Mouse (Mus musculus): ENCODE data around the gene Wnt6. TPM values are rescaled to one million over a fixed set of nuclear protein-coding genes. Genes with fewer than 3 reads are reported as not detected.
"Not testable (repeated sequence)": the region's sequence is repeated elsewhere in the genome, so short reads cannot be mapped to it uniquely, and the experiment has no call there.

The Wnt6 gene
- total RNA-seq, 2 experiments from 2014 or later, result 0.20 to 0.32 TPM

DNA sequence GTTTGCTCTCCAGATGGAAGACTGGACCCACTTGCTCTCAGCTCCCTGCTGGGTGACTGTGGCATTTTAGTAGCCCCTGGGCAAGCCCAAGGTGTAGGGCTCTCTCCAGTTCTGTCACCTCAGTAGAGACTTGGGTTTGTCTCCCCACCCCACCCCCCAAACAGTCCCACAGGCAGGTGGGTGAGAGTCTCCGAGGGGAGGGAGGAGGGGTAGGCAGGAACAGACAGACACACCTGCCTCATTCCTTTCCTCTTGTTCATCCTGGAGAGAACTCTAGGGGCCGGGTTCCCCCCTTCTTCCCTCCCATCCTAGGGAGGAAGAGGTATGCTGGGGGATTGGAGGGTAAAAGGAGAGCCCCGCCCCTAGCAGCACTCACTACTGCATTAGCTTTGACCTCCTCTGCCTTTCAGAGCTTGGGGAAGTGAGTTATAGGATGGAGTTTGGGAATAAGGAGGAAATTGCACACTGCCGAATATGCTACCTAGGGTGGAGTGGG lies 33.7 kb downstream of the Wnt6 start:
- intact Hi-C loops (cut with DNase I), result no loop called here

GRCm38 (mm10) chr1:74805843-74806242 lies 34.2 kb downstream of the Wnt6 start:
- DNase-seq, result no peak
- intact Hi-C loops (cut with DNase I), result loop anchor here (2.0 kb wide), 2 partner anchors 17 to 41 kb away; no protein-coding TSS in a partner anchor

More for the DNA sequence above, 33.7 kb downstream of the Wnt6 start:
- no peak for DNase-seq

- intact Hi-C loops (cut with DNase I), result loop anchor here (2.0 kb wide), 2 partner anchors 18 to 42 kb away; no protein-coding TSS in a partner anchor
- DNase-seq, result no peak
These were observed 34.9 kb downstream of the Wnt6 start for GRCm38 (mm10) chr1:74806360-74807311.

DNA sequence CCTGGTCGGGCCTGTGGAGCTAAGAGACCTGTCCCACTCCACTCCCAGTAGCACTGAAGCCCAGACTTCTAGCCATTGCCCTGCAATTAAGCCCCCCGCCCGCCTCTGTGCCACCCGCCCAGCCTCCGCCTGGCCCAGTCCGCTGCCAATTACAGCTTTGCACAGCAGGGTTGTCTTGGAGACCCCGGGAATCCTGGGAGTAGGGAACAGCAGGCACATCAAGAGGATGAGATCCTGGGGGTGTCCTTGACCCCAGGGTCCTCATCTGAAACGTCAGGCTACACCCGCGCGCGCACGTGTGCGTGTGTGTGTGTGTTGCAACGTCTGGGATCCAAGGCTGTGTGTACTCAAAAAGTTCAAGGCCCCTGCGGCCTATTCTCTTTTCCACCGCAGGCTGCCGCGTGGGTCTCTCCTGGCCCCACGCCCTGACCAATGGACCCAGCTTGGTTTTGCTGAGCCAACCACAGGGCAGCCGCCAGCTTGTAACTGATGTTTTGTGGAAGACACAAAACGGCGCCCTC lies 35.9 kb downstream of the Wnt6 start:
- intact Hi-C loops (cut with DNase I), result loop anchor here (2.0 kb wide), 2 partner anchors 19 to 43 kb away; no protein-coding TSS in a partner anchor
- no peak for DNase-seq

DNA sequence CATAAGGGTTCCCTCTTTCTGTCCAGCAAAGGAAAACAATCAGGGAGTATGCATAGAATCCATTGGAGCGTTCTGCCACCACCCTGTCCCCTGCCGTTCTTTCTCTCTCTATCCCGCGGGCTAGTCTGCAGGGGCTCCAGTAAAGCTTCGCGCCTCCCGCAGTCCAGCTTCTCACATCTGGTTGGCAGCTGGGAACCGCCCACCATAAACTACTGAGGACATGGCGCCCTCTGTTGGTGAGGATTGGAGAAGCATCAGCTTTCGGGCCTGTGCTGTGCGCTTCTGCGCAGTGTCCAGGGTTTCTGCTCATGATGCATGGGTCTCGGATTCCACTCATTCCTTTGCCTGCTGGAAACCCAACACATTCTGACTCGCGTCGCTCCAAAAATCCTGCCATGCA lies 36.4 kb downstream of the Wnt6 start:
- intact Hi-C loops (cut with DNase I), result no loop called here
- peak; percentile 86 to 89 for DNase-seq

DNA sequence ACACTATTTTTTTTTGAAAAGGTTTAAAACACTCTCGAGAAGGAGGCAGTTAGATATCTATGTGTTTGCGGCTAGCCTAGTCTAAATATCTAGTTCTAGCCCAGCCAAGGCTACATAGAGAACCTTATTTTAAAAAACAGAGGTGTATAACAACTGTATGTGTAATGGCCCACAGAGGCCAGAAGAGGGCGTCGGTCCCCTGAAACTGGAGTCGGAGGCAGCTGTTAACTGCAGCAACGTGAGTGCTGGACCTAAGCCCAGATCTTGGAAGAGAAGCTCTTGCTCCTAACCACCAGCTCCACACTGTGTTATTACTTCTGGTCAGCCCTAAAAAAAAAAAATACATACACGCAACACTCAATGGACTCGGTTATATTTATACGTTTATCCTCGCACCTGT lies 37.3 kb downstream of the Wnt6 start:
- intact Hi-C loops (cut with DNase I), result no loop called here
- no peak for DNase-seq

- intact Hi-C loops (cut with DNase I), result no loop called here
These were observed 43.4 kb downstream of the Wnt6 start for GRCm38 (mm10) chr1:74814931-74815647.

DNA sequence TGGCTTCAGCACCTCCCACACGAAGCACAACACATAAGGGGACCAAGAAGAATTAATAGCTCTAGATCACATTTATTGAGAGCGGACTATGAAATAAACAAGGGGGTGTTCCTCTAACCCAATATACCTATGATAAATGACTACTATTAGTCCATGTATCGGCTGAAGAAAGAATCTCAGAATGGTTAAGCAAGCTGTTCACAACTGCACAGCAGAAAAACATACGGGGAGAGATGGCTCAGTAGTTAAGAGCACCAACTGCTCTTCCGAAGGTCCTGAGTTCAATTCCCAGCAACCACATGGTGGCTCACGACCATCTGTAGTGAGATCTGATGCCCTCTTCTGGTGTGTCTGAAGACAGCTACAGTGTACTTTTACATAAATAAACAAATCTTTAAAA lies 44.3 kb downstream of the Wnt6 start:
- intact Hi-C loops (cut with DNase I); DNase-seq: not testable (repeated sequence)

More at GRCm38 (mm10) chr1:74814931-74815647, 43.4 kb downstream of the Wnt6 start:
- no peak for DNase-seq

- intact Hi-C loops (cut with DNase I), result no loop called here
- peak; percentile 84 to 89 for DNase-seq
These were observed 45.0 kb downstream of the Wnt6 start for GRCm38 (mm10) chr1:74816612-74817199.

DNA sequence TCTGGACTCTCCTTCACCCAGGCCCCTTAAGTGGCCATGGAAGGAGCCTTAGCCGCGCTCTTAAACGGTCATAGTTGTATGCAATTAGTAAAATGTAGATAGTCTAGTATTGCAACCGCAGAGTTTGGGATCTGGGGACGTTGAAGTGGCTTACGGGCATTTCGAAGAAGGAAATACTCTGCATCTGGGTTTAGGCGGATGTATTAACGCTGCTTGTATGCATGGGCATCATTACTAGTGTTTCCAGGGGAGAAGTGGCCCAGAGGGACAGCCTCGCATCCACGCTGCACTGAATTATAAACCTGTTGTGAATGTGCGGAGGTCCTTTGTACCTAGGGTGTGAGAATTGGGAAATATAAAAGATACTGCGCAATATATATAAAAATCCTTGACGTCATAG lies 45.5 kb downstream of the Wnt6 start:
- intact Hi-C loops (cut with DNase I), result no loop called here

GRCm38 (mm10) chr1:74818509-74818908 lies 46.8 kb downstream of the Wnt6 start:
- intact Hi-C loops (cut with DNase I), result no loop called here
- DNase-seq, result no peak

More for the DNA sequence above, 45.5 kb downstream of the Wnt6 start:
- no peak for DNase-seq

- DNase-seq; intact Hi-C loops (cut with DNase I): not testable (repeated sequence)
These were observed 51.9 kb downstream of the Wnt6 start for GRCm38 (mm10) chr1:74823598-74823997.

DNA sequence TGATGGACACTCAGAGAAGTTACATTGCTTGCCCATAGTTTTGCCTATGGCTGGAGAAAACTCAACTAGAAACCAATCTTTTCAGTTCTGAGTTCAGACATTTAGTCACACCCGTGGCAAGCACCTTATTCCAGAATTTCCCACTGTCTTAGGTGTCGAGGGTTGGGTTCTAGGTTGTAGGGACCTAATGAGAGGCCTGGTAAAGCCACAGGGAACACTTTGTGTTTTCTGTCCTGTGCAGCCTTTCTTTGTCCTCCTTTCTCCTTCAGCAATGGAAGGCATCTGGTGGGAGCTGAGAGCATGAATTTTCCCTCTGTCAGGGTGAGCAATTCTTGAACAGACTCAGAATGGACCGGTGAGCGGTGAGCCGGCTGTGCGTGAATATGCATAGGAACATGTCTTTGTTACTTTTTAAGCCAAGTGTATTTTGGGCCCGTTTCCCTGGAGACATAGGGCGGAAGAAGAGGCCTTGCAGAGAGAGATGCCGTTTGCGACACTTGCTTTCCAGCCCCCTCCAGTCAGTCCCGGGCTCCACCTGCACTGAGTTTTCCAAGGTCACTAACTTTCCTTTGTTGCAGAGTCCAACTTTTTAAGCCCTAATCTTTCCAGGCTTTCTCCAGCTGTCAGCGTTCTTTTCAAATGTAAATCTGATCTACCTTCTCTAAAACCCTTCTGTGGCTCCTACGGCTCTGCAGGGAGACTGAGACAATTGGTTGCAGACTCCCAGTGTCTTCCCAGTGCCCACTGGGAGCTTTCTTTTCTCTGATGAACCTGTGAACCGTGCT lies 53.0 kb downstream of the Wnt6 start:
- intact Hi-C loops (cut with DNase I), result no loop called here
- no peak for DNase-seq

GRCm38 (mm10) chr1:74830061-74830460 lies 58.4 kb downstream of the Wnt6 start:
- intact Hi-C loops (cut with DNase I), result no loop called here
- DNase-seq, result no peak

DNA sequence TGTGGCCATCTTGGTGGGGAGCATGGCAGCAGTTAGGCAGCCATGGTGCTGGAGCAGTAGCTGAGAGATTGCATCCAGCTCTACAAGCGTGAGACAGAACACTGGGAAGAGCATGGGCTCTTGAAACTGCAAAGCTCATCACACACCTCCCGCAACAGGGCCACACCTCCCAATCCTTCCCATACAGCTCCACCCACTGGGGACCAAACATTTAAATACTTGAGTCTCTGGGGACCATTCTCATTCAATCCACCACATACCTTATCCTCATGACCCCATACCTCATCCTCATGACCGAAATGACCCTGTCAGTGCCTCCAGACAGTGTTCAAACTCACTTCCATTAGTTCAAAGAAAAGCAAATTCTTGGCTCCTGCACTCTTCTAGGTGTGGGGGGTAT lies 61.6 kb downstream of the Wnt6 start:
- intact Hi-C loops (cut with DNase I), result no loop called here
- DNase-seq, result no peak

Other genes with a start within 250 kb of the Wnt6 start
- gene Plcd4, start 229.0 kb upstream of the Wnt6 start, total RNA-seq (2021), result 10 to 100 TPM; 52.2 to 73.6 TPM
- gene Usp37, start 227.6 kb upstream of the Wnt6 start, total RNA-seq (2021), result 1 to 10 TPM; 7.8 to 8.8 TPM
- gene Zfp142, start 183.6 kb upstream of the Wnt6 start, total RNA-seq (2021), result 1 to 10 TPM; 7.1 to 7.2 TPM
- 10 to 100 TPM; 17.9 to 19.6 TPM for gene Bcs1l, start 183.6 kb upstream of the Wnt6 start, total RNA-seq (2021)
- gene Rnf25, start 170.5 kb upstream of the Wnt6 start, total RNA-seq (2021), result 10 to 100 TPM; 15.1 to 17.5 TPM
- under 1 TPM; 0.38 to 0.39 TPM for gene Stk36, start 170.4 kb upstream of the Wnt6 start, total RNA-seq (2021)
- 10 to 100 TPM; 11.3 to 14.3 TPM for gene Ttll4, start 110.1 kb upstream of the Wnt6 start, total RNA-seq (2021)
- 10 to 100 TPM; 41.0 to 44.1 TPM for gene Cyp27a1, start 58.3 kb upstream of the Wnt6 start, total RNA-seq (2021)
- 10 to 100 TPM; 63.9 to 90.3 TPM for gene Prkag3, start 22.7 kb upstream of the Wnt6 start, total RNA-seq (2021)
- not detected for gene Wnt10a, start 19.6 kb downstream of the Wnt6 start, total RNA-seq (2021)
- gene Cdk5r2, start 83.0 kb downstream of the Wnt6 start, total RNA-seq (2021), result not detected
- gene Fev, start 113.5 kb downstream of the Wnt6 start, total RNA-seq (2021), result not detected
- not detected for gene Cryba2, start 121.3 kb downstream of the Wnt6 start, total RNA-seq (2021)
- not detected for gene Cfap65, start 163.7 kb downstream of the Wnt6 start, total RNA-seq (2021)
- under 1 TPM; 0.12 to 0.20 TPM for gene Ihh, start 179.8 kb downstream of the Wnt6 start, total RNA-seq (2021)

Data from gastrocnemius, postnatal 36 days (tissue).